Mouse (Mus musculus): ENCODE measurements around the gene Wtap. TPM values are rescaled to one million over a fixed set of nuclear protein-coding genes. Genes with fewer than 3 reads are reported as not detected.
"Not testable (repeated sequence)": the region's sequence is repeated elsewhere in the genome, so short reads cannot be mapped to it uniquely, and the experiment has no call there.

Wtap gene
- polyA plus RNA-seq, 1 experiment, result 11.0 TPM

DNA sequence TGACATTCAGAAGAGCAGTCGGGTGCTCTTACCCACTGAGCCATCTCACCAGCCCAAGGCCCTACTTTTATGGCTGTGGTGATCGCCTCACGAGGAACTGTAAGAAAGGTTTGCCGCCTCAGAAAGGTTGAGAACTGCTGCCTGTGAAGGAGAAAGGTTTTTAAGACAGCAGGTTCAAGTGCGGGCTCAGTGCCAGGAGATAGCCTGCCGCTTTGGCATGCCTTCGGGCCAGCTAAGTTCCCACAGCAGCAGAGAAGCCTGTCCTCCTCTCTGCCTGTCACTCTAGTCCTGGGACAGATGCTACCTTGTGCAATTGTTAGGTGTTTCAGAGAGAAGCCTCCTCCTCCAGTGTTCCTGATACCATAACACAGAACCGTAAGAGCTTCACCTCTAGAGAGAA lies 37.3 kb downstream of the Wtap start:
- Histone ChIP-seq H3K27me3 (ENCODE audit: control insufficient read depth, insufficient read depth, low read length) (no peaks in the 10 kb centered on the region), H3K4me3 (ENCODE audit: low read depth, low read length) (no peak overlapping the region), H3K27ac (ENCODE audit: insufficient read depth, low read depth, low read length) (no peak overlapping the region), H3K4me1 (ENCODE audit: control insufficient read depth, insufficient read depth, insufficient read length, low read length) (peaks cover 4% of the 10 kb centered on the region; the same call in 1 of the 2 replicates), H3K36me3 (ENCODE audit: control insufficient read depth, insufficient read depth, low read length) (peaks cover 13% of the 10 kb centered on the region)
- TF ChIP-seq POLR2A (IDR thresholded peaks at IDR 0.05; ENCODE audit: low read depth, low read length) (no peak), CTCF (IDR thresholded peaks at IDR 0.05; ENCODE audit: extremely low read depth, insufficient read length, insufficient replicate concordance, low read depth, low read length) (no peak)
- WGBS, result 84% methylated on average over 8 of the region's 8 CpGs

DNA sequence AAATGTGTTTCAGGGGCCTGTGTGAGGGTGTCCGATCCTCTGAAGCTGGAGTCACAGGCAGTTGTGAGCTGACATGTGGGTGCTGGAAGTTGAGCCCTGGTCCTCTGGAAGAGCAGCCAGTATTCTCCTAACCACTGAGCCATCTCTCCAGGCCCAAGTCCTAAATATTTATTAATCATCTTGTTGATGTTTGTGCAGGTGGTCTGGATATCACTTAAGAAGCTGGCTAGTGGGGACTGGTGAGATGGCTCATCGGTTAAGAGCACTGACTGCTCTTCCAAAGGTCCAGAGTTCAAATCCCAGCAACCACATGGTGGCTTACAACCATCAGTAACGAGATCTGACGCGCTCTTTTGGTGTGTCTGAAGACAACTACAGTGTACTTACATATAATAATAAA lies 44.3 kb downstream of the Wtap start:
- Histone ChIP-seq H3K27me3 (ENCODE audit: control insufficient read depth, insufficient read depth, low read length) (no peaks in the 10 kb centered on the region), H3K4me3 (ENCODE audit: low read depth, low read length) (no peak overlapping the region), H3K36me3 (ENCODE audit: control insufficient read depth, insufficient read depth, low read length) (peaks cover 30% of the 10 kb centered on the region), H3K27ac (ENCODE audit: insufficient read depth, low read depth, low read length) (no peak overlapping the region), H3K4me1 (ENCODE audit: control insufficient read depth, insufficient read depth, insufficient read length, low read length) (no peaks in the 10 kb centered on the region)
- 86% methylated on average over 5 of the region's 5 CpGs for WGBS
- TF ChIP-seq POLR2A (IDR thresholded peaks at IDR 0.05; ENCODE audit: low read depth, low read length) (no peak), CTCF (IDR thresholded peaks at IDR 0.05; ENCODE audit: extremely low read depth, insufficient read length, insufficient replicate concordance, low read depth, low read length) (no peak)

DNA sequence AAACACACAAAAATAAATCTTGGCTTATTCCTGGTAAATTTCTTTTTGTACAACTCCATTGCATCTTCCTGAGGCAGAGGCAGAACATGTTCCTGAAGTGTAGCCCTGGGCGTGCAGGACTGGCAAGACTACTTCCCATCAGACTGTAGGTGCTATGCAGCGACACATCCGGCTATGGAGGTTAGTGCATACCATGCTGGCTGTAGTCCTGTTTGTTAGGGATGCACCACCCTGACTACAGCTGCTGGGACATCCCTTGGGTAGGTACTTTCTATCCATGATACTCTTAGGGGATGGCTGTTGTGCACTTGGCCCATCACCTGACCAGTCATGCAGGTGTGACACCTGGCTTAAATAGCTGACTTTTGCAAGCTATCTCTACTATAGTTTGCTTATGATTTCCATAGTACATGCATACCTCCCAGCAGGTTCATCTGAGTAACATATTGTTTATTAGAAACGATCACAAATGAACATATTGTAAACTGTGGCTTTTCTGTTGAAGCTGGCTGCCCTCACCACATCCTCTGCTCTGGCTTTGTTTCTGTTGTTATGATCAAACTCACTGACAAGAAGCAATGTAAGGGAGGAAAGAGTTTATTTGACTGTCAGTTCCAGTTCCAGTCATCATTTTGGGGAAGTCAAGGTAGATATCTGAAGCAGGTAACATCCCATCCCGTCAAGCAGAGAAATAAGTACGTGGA lies 51.4 kb downstream of the Wtap start:
- Histone ChIP-seq H3K36me3 (ENCODE audit: control insufficient read depth, insufficient read depth, low read length) (peaks cover 19% of the 10 kb centered on the region), H3K27me3 (ENCODE audit: control insufficient read depth, insufficient read depth, low read length) (no peaks in the 10 kb centered on the region), H3K4me1 (ENCODE audit: control insufficient read depth, insufficient read depth, insufficient read length, low read length) (peaks cover 4% of the 10 kb centered on the region; the same call in 1 of the 2 replicates), H3K27ac (ENCODE audit: insufficient read depth, low read depth, low read length) (0 out of 2 replicates have a peak overlapping the region, but pooled peaks have one; percentile 3), H3K4me3 (ENCODE audit: low read depth, low read length) (no peak overlapping the region)
- 89% methylated on average over 6 of the region's 6 CpGs for WGBS
- TF ChIP-seq POLR2A (IDR thresholded peaks at IDR 0.05; ENCODE audit: low read depth, low read length) (no peak), CTCF (IDR thresholded peaks at IDR 0.05; ENCODE audit: extremely low read depth, insufficient read length, insufficient replicate concordance, low read depth, low read length) (no peak)

DNA sequence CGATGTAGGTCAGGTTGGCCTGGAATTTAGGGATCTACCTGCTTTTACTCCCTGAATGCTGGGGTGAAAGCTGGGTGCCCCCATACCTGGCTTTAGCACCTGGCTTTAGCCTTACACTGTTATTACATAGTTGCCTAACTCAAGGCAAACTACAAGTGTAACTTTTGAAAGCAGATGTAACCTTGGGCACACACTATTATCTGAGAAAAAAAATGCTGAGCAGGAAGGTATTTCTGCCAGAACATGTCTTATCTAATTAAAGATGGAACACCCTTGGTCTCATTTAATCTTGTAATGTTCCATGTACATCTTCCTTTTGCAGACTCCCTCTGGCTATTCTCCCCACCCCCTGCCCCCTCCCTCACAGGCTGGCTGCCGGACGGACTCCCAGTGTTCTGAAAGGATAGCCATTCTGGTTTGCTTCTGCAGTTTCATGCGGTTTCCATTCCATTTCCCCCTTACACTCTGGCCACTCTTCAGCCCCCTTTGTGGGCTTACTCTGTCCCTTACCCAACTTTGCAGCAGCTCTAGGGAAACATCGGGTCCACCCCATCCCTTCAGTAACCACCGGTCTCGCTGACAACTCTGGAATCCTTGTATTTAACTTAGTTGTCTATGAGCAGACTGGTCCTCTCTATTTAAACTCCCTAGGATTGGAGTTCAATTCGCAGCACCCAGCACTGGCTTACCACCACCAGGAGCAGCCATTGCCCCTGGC lies 52.3 kb downstream of the Wtap start:
- TF ChIP-seq POLR2A (IDR thresholded peaks at IDR 0.05; ENCODE audit: low read depth, low read length), result no peak
- no peak for TF ChIP-seq CTCF (IDR thresholded peaks at IDR 0.05; ENCODE audit: extremely low read depth, insufficient read length, insufficient replicate concordance, low read depth, low read length)
- peaks cover 17% of the 10 kb centered on the region for H3K36me3 ChIP-seq (ENCODE audit: control insufficient read depth, insufficient read depth, low read length)
- WGBS, result 86% methylated on average over 8 of the region's 8 CpGs
- no peak overlapping the region for H3K27ac ChIP-seq (ENCODE audit: insufficient read depth, low read depth, low read length)
- no peaks in the 10 kb centered on the region for H3K27me3 ChIP-seq (ENCODE audit: control insufficient read depth, insufficient read depth, low read length)
- H3K4me3 ChIP-seq (ENCODE audit: low read depth, low read length), result no peak overlapping the region
- H3K4me1 ChIP-seq (ENCODE audit: control insufficient read depth, insufficient read depth, insufficient read length, low read length), result peaks cover 4% of the 10 kb centered on the region; the same call in 1 of the 2 replicates

DNA sequence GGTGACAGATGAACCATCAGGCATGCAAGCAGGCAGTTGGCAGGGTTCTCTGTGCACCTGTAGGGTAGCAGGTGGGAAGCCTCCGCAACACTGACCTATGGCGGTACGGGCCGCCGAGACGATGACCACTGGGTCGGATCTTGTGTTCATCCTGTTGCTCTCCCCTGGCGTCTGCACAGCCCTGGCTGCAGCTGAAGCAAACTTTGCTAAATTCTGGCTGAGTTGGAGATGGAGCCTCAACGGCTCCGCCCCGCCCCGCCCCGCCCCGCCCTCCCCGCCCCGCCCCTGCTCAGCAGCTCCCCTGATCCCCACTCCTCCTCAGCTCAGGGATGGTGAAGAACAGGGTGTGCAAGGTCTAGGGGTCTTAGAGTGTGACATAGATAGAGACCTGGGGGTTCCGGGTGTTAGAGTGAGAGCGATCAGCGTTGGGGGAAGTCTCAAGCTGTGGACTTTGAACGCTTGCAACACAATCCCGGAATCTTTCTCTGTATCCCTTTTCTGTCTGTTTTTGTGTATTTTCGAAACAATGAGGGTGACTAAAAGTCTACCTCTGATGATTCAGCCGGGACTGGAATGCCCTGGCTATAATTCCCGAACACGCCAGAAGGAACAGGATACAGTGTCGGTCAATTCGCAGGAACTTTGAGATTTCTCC lies 53.7 kb downstream of the Wtap start, which contains the start of gene Acat3:
Acat3 (minus strand) TSS at position 450 of the 655 bp plus-strand sequence.
- Histone ChIP-seq H3K4me3 (ENCODE audit: low read depth, low read length) (peak within 1 kb of the TSS; percentile 62), H3K27ac (ENCODE audit: insufficient read depth, low read depth, low read length) (no peak within 1 kb of the TSS), H3K4me1 (ENCODE audit: control insufficient read depth, insufficient read depth, insufficient read length, low read length) (peaks cover 4% of the 10 kb centered on the region; the same call in 1 of the 2 replicates), H3K36me3 (ENCODE audit: control insufficient read depth, insufficient read depth, low read length) (peaks cover 9% of the 10 kb centered on the region), H3K27me3 (ENCODE audit: control insufficient read depth, insufficient read depth, low read length) (no peaks in the 10 kb centered on the region)
- WGBS, result 3% methylated on average over 27 of the region's 27 CpGs
- TF ChIP-seq CTCF (IDR thresholded peaks at IDR 0.05; ENCODE audit: extremely low read depth, insufficient read length, insufficient replicate concordance, low read depth, low read length) (no peak), POLR2A (IDR thresholded peaks at IDR 0.05; ENCODE audit: low read depth, low read length) (no peak)

DNA sequence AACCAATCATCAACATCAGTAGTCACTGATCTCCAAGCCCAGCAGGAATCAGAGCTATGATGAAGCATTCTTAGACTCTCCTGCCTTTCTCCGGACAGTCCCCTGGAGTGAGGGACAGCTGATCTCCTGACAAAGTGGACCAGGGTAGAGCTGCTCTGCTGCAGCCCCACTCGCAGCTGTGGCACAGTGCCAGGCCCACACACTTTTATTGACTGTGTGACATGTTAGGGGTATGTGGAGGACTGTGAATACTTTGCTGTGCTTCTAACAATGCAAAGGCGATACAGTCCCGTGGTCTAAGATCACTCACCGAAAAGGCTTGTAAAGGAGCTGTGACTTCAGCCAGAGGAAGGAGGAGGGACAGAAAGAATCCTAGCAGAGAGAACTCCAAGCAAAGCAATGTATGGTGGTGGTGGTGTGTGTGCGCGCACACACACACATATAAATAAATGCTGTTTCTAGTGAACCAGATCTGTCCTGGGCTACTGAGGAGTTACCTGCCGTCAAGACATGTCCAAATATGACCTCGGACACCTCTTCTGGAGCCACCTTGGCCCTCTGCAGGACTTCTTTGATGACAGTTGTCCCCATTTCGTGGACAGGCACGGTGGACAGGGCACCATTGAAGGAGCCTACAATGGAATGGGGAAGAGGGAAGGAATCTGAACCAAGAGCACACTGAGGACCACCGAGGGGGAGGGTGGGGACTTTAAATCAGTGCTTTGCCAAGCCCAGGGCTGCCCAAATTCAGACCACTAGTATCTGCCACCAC lies 54.4 kb downstream of the Wtap start:
- not testable (repeated sequence) for H3K27me3 ChIP-seq (ENCODE audit: control insufficient read depth, insufficient read depth, low read length); H3K36me3 ChIP-seq (ENCODE audit: control insufficient read depth, insufficient read depth, low read length); H3K27ac ChIP-seq (ENCODE audit: insufficient read depth, low read depth, low read length); H3K4me1 ChIP-seq (ENCODE audit: control insufficient read depth, insufficient read depth, insufficient read length, low read length)
- peak overlapping the region; percentile 62 for H3K4me3 ChIP-seq (ENCODE audit: low read depth, low read length)
- 37% methylated on average over 4 of the region's 12 CpGs for WGBS

Measured in small intestine, adult 2 months (tissue).